Mouse (Mus musculus) hindbrain, embryonic 12.5 days (tissue): Measurements from ENCODE around the gene Cntnap4. TPM values are rescaled to one million over a fixed set of nuclear protein-coding genes. Genes with fewer than 3 reads are reported as not detected.
"Not testable (repeated sequence)": the region's sequence is repeated elsewhere in the genome, so short reads cannot be mapped to it uniquely, and the experiment has no call there.

Experiments used
- ATAC-seq: fragments of 200-750 bp; cut with Nextera tagmentation; 2 replicates; pipeline ENCODE4 v1.8.0; 2017; ENCODE audit warnings: moderate TSS enrichment; ENCODE audit not compliant: low FRiP score
- H3K27ac ChIP-seq: fragments of 300-500 bp; sonication (generic); 2 replicates; pipeline ENCODE4 v1.5.1; 2016; ENCODE audit warnings: mild to moderate bottlenecking
- H3K27me3 ChIP-seq: fragments of 300-500 bp; sonication (generic); 2 replicates; pipeline ENCODE4 v1.6.1; 2016; ENCODE audit warnings: mild to moderate bottlenecking
- H3K36me3 ChIP-seq: fragments of 300-500 bp; sonication (generic); 2 replicates; pipeline ENCODE4 v1.6.1; 2016; ENCODE audit warnings: mild to moderate bottlenecking
- H3K4me1 ChIP-seq: fragments of 300-500 bp; sonication (generic); 2 replicates; pipeline ENCODE4 v1.6.1; 2016
- H3K4me2 ChIP-seq: fragments of 300-500 bp; sonication (generic); replicated peaks from 2 replicates; pipeline ENCODE4 v1.6.1; 2016; ENCODE audit warnings: mild to moderate bottlenecking
- H3K4me3 ChIP-seq: fragments of 300-500 bp; sonication (generic); 2 replicates; pipeline ENCODE4 v1.5.1; 2016; ENCODE audit warnings: mild to moderate bottlenecking
- H3K9ac ChIP-seq: fragments of 300-500 bp; sonication (generic); 2 replicates; pipeline ENCODE4 v1.6.1; 2016; ENCODE audit warnings: mild to moderate bottlenecking, moderate library complexity
- H3K9me3 ChIP-seq: fragments of 300-500 bp; sonication (generic); replicated peaks from 2 replicates; pipeline ENCODE4 v1.6.1; 2016; ENCODE audit warnings: mild to moderate bottlenecking
- whole genome bisulfite sequencing: fragments of 180-500 bp; shearing (Covaris S2); methylation state at CpG from one replicate; pipeline ENCODE4 v1.1.7; 2016; 5-methylcytosine and 5-hydroxymethylcytosine counted together
- polyA plus RNA-seq: library from polyadenylated mRNA; unstranded; fragments of >200 nt; fragmentation: Nextera tagmentation; extraction: Ambion mirVana; gene quantifications from 2 replicates; pipeline ENCODE4 v1.2.1, GENCODE M21; 2016

Gene Cntnap4
- polyA plus RNA-seq, 1 experiment from 2014 or later: 3.4 TPM

GRCm38 (mm10) chr8:112743331-112743730, 173.5 kb downstream of the Cntnap4 start:
- no peak overlapping the region for H3K4me2 ChIP-seq
- H3K9me3 ChIP-seq: no peaks in the 10 kb centered on the region
- ATAC-seq: no peak
- WGBS: 92% methylated on average over 4 of the region's 4 CpGs
- no peak overlapping the region for H3K27ac ChIP-seq
- H3K4me3 ChIP-seq: no peak overlapping the region
- no peaks in the 10 kb centered on the region for H3K36me3 ChIP-seq
- H3K27me3 ChIP-seq: no peaks in the 10 kb centered on the region
- no peaks in the 10 kb centered on the region for H3K4me1 ChIP-seq
- no peak overlapping the region for H3K9ac ChIP-seq

- no peak overlapping the region for H3K27ac ChIP-seq
- H3K9me3 ChIP-seq: no peaks in the 10 kb centered on the region
- no peak for ATAC-seq
- H3K36me3 ChIP-seq: no peaks in the 10 kb centered on the region
- H3K9ac ChIP-seq: no peak overlapping the region
- H3K4me1 ChIP-seq: no peaks in the 10 kb centered on the region
- no peak overlapping the region for H3K4me2 ChIP-seq
- 90% methylated on average over 5 of the region's 5 CpGs for WGBS
- no peak overlapping the region for H3K4me3 ChIP-seq
- H3K27me3 ChIP-seq: no peaks in the 10 kb centered on the region
Measured at GRCm38 (mm10) chr8:112747296-112747695, 177.5 kb downstream of the Cntnap4 start.

- Histone ChIP-seq H3K27me3 (no peaks in the 10 kb centered on the region), H3K4me1 (no peaks in the 10 kb centered on the region), H3K27ac (no peak overlapping the region), H3K36me3 (no peaks in the 10 kb centered on the region), H3K9ac (no peak overlapping the region), H3K9me3 (no peaks in the 10 kb centered on the region), H3K4me2 (no peak overlapping the region), H3K4me3 (no peak overlapping the region)
- 82% methylated on average over 4 of the region's 4 CpGs for WGBS
- ATAC-seq: no peak
Measured at GRCm38 (mm10) chr8:112755171-112755570, 185.3 kb downstream of the Cntnap4 start.

GRCm38 (mm10) chr8:112803058-112803457, 233.2 kb downstream of the Cntnap4 start:
- WGBS: 92% methylated on average over 17 of the region's 17 CpGs
- H3K36me3 ChIP-seq: no peaks in the 10 kb centered on the region

GRCm38 (mm10) chr8:112809382-112809781, 239.5 kb downstream of the Cntnap4 start:
- H3K4me3 ChIP-seq: no peak overlapping the region
- no peak overlapping the region for H3K9ac ChIP-seq
- H3K4me2 ChIP-seq: no peak overlapping the region
- no peaks in the 10 kb centered on the region for H3K27me3 ChIP-seq
- H3K27ac ChIP-seq: no peak overlapping the region
- no peak for ATAC-seq
- H3K4me1 ChIP-seq: no peaks in the 10 kb centered on the region
- H3K9me3 ChIP-seq: no peaks in the 10 kb centered on the region
- no peaks in the 10 kb centered on the region for H3K36me3 ChIP-seq
- WGBS: 72% methylated on average over 5 of the region's 6 CpGs

More at GRCm38 (mm10) chr8:112803058-112803457, 233.2 kb downstream of the Cntnap4 start:
- Histone ChIP-seq H3K9me3 (no peaks in the 10 kb centered on the region), H3K4me3 (no peak overlapping the region), H3K9ac (no peak overlapping the region), H3K27ac (no peak overlapping the region), H3K4me2 (no peak overlapping the region), H3K27me3 (no peaks in the 10 kb centered on the region), H3K4me1 (no peaks in the 10 kb centered on the region)
- no peak for ATAC-seq

GRCm38 (mm10) chr8:112841057-112841456, 271.2 kb downstream of the Cntnap4 start:
- Histone ChIP-seq H3K36me3 (no peaks in the 10 kb centered on the region), H3K4me3 (no peak overlapping the region), H3K9me3 (no peaks in the 10 kb centered on the region), H3K4me1 (no peaks in the 10 kb centered on the region), H3K27me3 (no peaks in the 10 kb centered on the region), H3K4me2 (no peak overlapping the region), H3K9ac (no peak overlapping the region), H3K27ac (no peak overlapping the region)
- no peak for ATAC-seq
- WGBS: 75% methylated on average over 2 of the region's 2 CpGs

- not testable (repeated sequence) for H3K27ac ChIP-seq, H3K36me3 ChIP-seq, H3K9ac ChIP-seq, H3K4me2 ChIP-seq, ATAC-seq, H3K9me3 ChIP-seq, H3K4me3 ChIP-seq, H3K27me3 ChIP-seq, H3K4me1 ChIP-seq
- WGBS: 91% methylated on average over 1 of the region's 1 CpGs
Measured at GRCm38 (mm10) chr8:112849541-112849940, 279.7 kb downstream of the Cntnap4 start.

- Histone ChIP-seq H3K4me1 (peaks cover 7% of the 10 kb centered on the region; the same call in 1 of the 2 replicates), H3K4me3 (no peak overlapping the region), H3K36me3 (no peaks in the 10 kb centered on the region), H3K9ac (no peak overlapping the region), H3K27me3 (no peaks in the 10 kb centered on the region), H3K27ac (0 out of 2 replicates have a peak overlapping the region, but pooled peaks have one; percentile 49), H3K4me2 (peak overlapping the region; percentile 21), H3K9me3 (no peaks in the 10 kb centered on the region)
- WGBS: 30% methylated on average over 8 of the region's 8 CpGs
- ATAC-seq: peak; percentile 81
Measured at GRCm38 (mm10) chr8:112906458-112907112, 336.7 kb downstream of the Cntnap4 start.

GRCm38 (mm10) chr8:112909527-112909926, 339.7 kb downstream of the Cntnap4 start:
- Histone ChIP-seq H3K27ac (no peak overlapping the region), H3K4me2 (no peak overlapping the region), H3K9me3 (no peaks in the 10 kb centered on the region), H3K4me1 (peaks cover 7% of the 10 kb centered on the region; the same call in 1 of the 2 replicates), H3K9ac (no peak overlapping the region), H3K36me3 (no peaks in the 10 kb centered on the region), H3K27me3 (no peaks in the 10 kb centered on the region), H3K4me3 (no peak overlapping the region)
- 53% methylated on average over 5 of the region's 5 CpGs for WGBS
- ATAC-seq: no peak

GRCm38 (mm10) chr8:112911422-112911821, 341.6 kb downstream of the Cntnap4 start:
- Histone ChIP-seq H3K27ac (no peak overlapping the region), H3K9ac (no peak overlapping the region), H3K27me3 (no peaks in the 10 kb centered on the region), H3K4me1 (peaks cover 5% of the 10 kb centered on the region; the same call in 1 of the 2 replicates), H3K36me3 (no peaks in the 10 kb centered on the region), H3K4me2 (no peak overlapping the region), H3K4me3 (no peak overlapping the region), H3K9me3 (no peaks in the 10 kb centered on the region)
- no peak for ATAC-seq

GRCm38 (mm10) chr8:112922151-112922550, 352.3 kb downstream of the Cntnap4 start:
- H3K36me3 ChIP-seq: no peaks in the 10 kb centered on the region
- no peaks in the 10 kb centered on the region for H3K9me3 ChIP-seq
- H3K27me3 ChIP-seq: no peaks in the 10 kb centered on the region
- 0 out of 2 replicates have a peak, but pooled peaks cover 3% of the 10 kb centered on the region for H3K4me1 ChIP-seq
- no peak overlapping the region for H3K4me2 ChIP-seq
- no peak for ATAC-seq
- no peak overlapping the region for H3K4me3 ChIP-seq
- no peak overlapping the region for H3K27ac ChIP-seq
- H3K9ac ChIP-seq: no peak overlapping the region

- Histone ChIP-seq H3K4me3 (no peak overlapping the region), H3K9ac (no peak overlapping the region), H3K9me3 (no peaks in the 10 kb centered on the region), H3K27ac (no peak overlapping the region), H3K4me1 (0 out of 2 replicates have a peak, but pooled peaks cover 3% of the 10 kb centered on the region), H3K4me2 (no peak overlapping the region), H3K36me3 (no peaks in the 10 kb centered on the region), H3K27me3 (no peaks in the 10 kb centered on the region)
- no peak for ATAC-seq
- 85% methylated on average over 5 of the region's 5 CpGs for WGBS
Measured at GRCm38 (mm10) chr8:112922789-112923188, 352.9 kb downstream of the Cntnap4 start.
